Mouse (Mus musculus) ES-Bruce4 (cell line): ENCODE results near the gene 4930524J08Rik.

Experiments
- CTCF ChIP-seq: IDR thresholded peaks from one replicate; pipeline ENCODE4 v1.8.1; 2011; ENCODE audit warnings: low read depth, low read length
- EP300 ChIP-seq: IDR thresholded peaks from 2 replicates; pipeline ENCODE4 v1.6.1; 2011; ENCODE audit warnings: low read depth, low read length; ENCODE audit not compliant: insufficient read depth

GRCm38 (mm10) chr5:99978699-99979442 is at the start of gene 4930524J08Rik, which contains the start of gene Hnrnpd:
- TF ChIP-seq CTCF, result no peak
- no peak for TF ChIP-seq EP300
